Mouse (Mus musculus): ENCODE data around the gene Stat3. TPM values are rescaled to one million over a fixed set of nuclear protein-coding genes. Genes with fewer than 3 reads are reported as not detected.
A peak's percentile ranks its signal among the peaks of the same experiment; 100 is the strongest.

Stat3 gene
- total and polyA plus RNA-seq, 3 experiments = 25.7 to 249 (median 64.7) TPM

DNA sequence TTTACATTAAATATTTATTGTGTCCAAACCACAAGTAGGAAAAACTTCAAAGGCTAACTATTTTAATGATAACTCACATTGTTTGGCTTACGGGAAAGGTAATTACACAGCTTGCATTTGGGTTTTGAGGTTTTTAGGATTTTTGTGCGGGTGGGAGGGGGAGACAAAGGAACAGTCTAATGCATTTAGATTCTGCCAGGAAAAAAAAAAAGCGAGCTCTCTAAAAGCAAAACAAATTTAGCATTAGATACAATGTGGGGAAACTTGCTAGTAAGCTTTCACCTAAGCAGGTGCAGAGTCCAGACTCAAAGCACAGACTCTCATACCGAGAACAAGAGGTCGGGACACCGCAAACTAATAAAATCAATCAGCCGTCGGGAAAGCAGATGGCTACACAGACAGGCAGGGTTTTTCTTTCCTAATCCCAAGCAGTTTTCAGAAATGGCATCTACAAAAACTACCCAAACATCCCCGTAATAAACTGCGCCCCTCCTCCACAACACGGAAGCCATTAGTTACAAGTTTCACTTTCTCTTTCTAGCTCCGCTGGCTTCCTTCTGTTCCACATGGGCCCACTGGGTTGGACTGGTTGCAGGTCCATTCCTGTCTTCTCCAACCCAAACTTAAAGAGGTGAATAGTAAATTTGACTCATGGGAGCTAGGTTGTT is 8.0 kb downstream of the Stat3 start (continued):
- TF ChIP-seq MXI1 (IDR thresholded peaks at IDR 0.05; ENCODE audit: low read depth, low read length) (peak; percentile 95), MAZ (IDR thresholded peaks at IDR 0.05; ENCODE audit: low read depth, low read length) (0 out of 2 replicates have a peak, but pooled peaks have one; percentile 76), POLR2A (IDR thresholded peaks at IDR 0.05; ENCODE audit: control insufficient read depth in 1 of 2, insufficient read depth in 1 of 2, low read depth in 1 of 2, low read length in 2 of 2, poor library complexity in 1 of 2) (no peak)

DNA sequence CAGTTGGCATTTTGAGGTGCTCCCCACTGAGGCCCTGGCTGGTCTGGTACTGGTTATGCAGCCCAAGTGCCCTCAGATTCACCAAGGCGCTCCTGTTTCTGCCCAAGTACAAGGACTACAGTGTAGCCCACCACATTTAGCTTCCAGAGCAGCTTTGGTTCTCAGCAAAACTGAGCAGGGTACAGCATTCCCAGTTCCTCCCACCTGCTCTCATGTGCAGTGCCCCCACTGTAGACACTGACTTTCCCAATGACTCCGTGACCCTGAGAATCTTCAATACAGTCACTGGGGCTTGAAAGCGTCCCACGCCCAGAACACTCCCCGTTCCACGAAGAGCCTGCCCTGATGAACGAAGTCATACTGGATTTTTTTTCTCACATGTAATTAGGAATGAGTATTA is 8.7 kb downstream of the Stat3 start:
- no peaks in the 10 kb centered on the region for H3K27me3 ChIP-seq (ENCODE audit: control insufficient read depth in 1 of 2, insufficient read depth in 2 of 2, low read length in 2 of 2)
- DNase-seq (ENCODE audit: low read depth, low spot score) = no peak
- H3K27ac ChIP-seq (ENCODE audit: control insufficient read depth, low read depth, low read length) = 0 out of 2 replicates have a peak overlapping the region, but pooled peaks have one; percentile 16
- peaks cover 17 to 36% of the 10 kb centered on the region in 2 experiments for H3K4me1 ChIP-seq (ENCODE audit: control insufficient read depth in 1 of 2, insufficient read depth in 2 of 2, low read length in 2 of 2)
- peak overlapping the region; percentile 17; the same call in 1 of the 2 replicates for H3K9ac ChIP-seq (ENCODE audit: control insufficient read depth, low read depth, low read length, poor library complexity, severe bottlenecking)
- peaks cover 0 to 51% of the 10 kb centered on the region in 2 experiments; a peak in 2 of 4 replicates for H3K36me3 ChIP-seq (ENCODE audit: control insufficient read depth in 1 of 2, insufficient read depth in 2 of 2, low read length in 2 of 2)
- peaks cover 11% of the 10 kb centered on the region for H3K79me2 ChIP-seq (ENCODE audit: control insufficient read depth, insufficient read depth, low read length, poor library complexity)
- no peak overlapping the region; a peak in 1 of 4 replicates for H3K4me3 ChIP-seq (ENCODE audit: control insufficient read depth in 1 of 2, insufficient read depth in 1 of 2, low read depth in 2 of 2, low read length in 2 of 2)
- TF ChIP-seq RCOR1 (IDR thresholded peaks at IDR 0.05; ENCODE audit: low read depth, low read length) (no peak), ETS1 (IDR thresholded peaks at IDR 0.05; ENCODE audit: low read depth, low read length) (no peak), NELFE (IDR thresholded peaks at IDR 0.05; ENCODE audit: low read depth, low read length) (no peak), ZNF384 (IDR thresholded peaks at IDR 0.05; ENCODE audit: low read depth, low read length) (no peak), USF2 (IDR thresholded peaks at IDR 0.05; ENCODE audit: borderline replicate concordance in 1 of 2, insufficient read depth in 1 of 2, low read depth in 1 of 2, low read length in 2 of 2) (no peak), ELF1 (IDR thresholded peaks at IDR 0.05; ENCODE audit: low read depth, low read length) (no peak)
- H3K9me3 ChIP-seq (replicated peaks; ENCODE audit: insufficient read depth, low read length) = no peaks in the 10 kb centered on the region

DNA sequence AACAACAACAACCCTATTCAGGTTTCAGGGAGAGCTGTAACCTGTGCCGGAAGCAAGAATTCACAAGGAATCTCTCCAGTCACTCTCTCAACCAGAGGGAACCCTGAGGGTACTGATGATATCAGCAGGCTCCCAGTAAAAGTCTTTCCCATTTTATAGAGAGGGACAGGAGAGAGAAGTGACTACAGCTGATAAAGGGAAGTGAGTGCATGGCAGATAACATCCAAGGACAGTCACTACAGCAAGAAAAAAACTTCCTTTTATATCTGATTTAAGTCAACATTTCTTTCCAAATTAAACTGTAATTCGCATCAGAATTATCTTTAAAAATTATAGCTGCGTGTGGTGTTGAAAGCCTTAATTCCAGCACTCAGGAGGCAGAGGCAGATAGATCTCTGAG is 12.0 kb downstream of the Stat3 start:
- Histone ChIP-seq H3K36me3 (ENCODE audit: control insufficient read depth in 1 of 2, insufficient read depth in 2 of 2, low read length in 2 of 2) (peaks cover 0 to 33% of the 10 kb centered on the region in 2 experiments; a peak in 2 of 4 replicates), H3K27me3 (ENCODE audit: control insufficient read depth in 1 of 2, insufficient read depth in 2 of 2, low read length in 2 of 2) (no peaks in the 10 kb centered on the region), H3K4me3 (ENCODE audit: control insufficient read depth in 1 of 2, insufficient read depth in 1 of 2, low read depth in 2 of 2, low read length in 2 of 2) (no peak overlapping the region), H3K27ac (ENCODE audit: control insufficient read depth, low read depth, low read length) (peak overlapping the region; percentile 23), H3K9me3 (replicated peaks; ENCODE audit: insufficient read depth, low read length) (no peaks in the 10 kb centered on the region), H3K4me1 (ENCODE audit: control insufficient read depth in 1 of 2, insufficient read depth in 2 of 2, low read length in 2 of 2) (peaks cover 13 to 15% of the 10 kb centered on the region in 2 experiments), H3K9ac (ENCODE audit: control insufficient read depth, low read depth, low read length, poor library complexity, severe bottlenecking) (no peak overlapping the region), H3K79me2 (ENCODE audit: control insufficient read depth, insufficient read depth, low read length, poor library complexity) (peaks cover 5% of the 10 kb centered on the region)
- DNase-seq (ENCODE audit: low read depth, low spot score) = peak; percentile 54
- peak; percentile 69 to 88 for TF ChIP-seq EP300 (IDR thresholded peaks at IDR 0.05; ENCODE audit: low read depth in 1 of 2, low read length in 2 of 2)
- TF ChIP-seq BHLHE40 (IDR thresholded peaks at IDR 0.05; ENCODE audit: borderline replicate concordance, low read depth, low read length) = no peak
- TF ChIP-seq POLR2AphosphoS2 (IDR thresholded peaks at IDR 0.05; ENCODE audit: low read length) = no peak
- peak; percentile 94 for TF ChIP-seq GATA1 (IDR thresholded peaks at IDR 0.05; ENCODE audit: low read depth, low read length)
- TF ChIP-seq POLR2A (IDR thresholded peaks at IDR 0.05; ENCODE audit: control insufficient read depth in 1 of 2, insufficient read depth in 1 of 2, low read depth in 1 of 2, low read length in 2 of 2, poor library complexity in 1 of 2) = no peak
- no peak for TF ChIP-seq POLR2AphosphoS5 (IDR thresholded peaks at IDR 0.05; ENCODE audit: borderline replicate concordance, low read depth, low read length)
- TF ChIP-seq MAZ (IDR thresholded peaks at IDR 0.05; ENCODE audit: low read depth, low read length) = no peak
- peak; percentile 83 for TF ChIP-seq RCOR1 (IDR thresholded peaks at IDR 0.05; ENCODE audit: low read depth, low read length)
- TF ChIP-seq MYB (IDR thresholded peaks at IDR 0.05; ENCODE audit: low read depth, low read length) = no peak
- no peak for TF ChIP-seq GABPA (IDR thresholded peaks at IDR 0.05; ENCODE audit: low read depth, low read length)
- no peak for TF ChIP-seq USF2 (IDR thresholded peaks at IDR 0.05; ENCODE audit: borderline replicate concordance in 1 of 2, insufficient read depth in 1 of 2, low read depth in 1 of 2, low read length in 2 of 2)
- TF ChIP-seq USF1 (IDR thresholded peaks at IDR 0.05; ENCODE audit: low read depth, low read length) = no peak
- TF ChIP-seq SIN3A (IDR thresholded peaks at IDR 0.05; ENCODE audit: low read length) = peak; percentile 69; the same call in 1 of the 2 replicates
- TF ChIP-seq MAX (IDR thresholded peaks at IDR 0.05; ENCODE audit: low read length) = no peak
- peak; percentile 90 for TF ChIP-seq ZNF384 (IDR thresholded peaks at IDR 0.05; ENCODE audit: low read depth, low read length)
- peak; percentile 76 for TF ChIP-seq TCF12 (IDR thresholded peaks at IDR 0.05; ENCODE audit: low read depth, low read length)
- no peak for TF ChIP-seq NELFE (IDR thresholded peaks at IDR 0.05; ENCODE audit: low read depth, low read length)
- no peak for TF ChIP-seq RAD21 (IDR thresholded peaks at IDR 0.05; ENCODE audit: low read depth, low read length)
- no peak for TF ChIP-seq MXI1 (IDR thresholded peaks at IDR 0.05; ENCODE audit: low read depth, low read length)
- peak; percentile 95 for TF ChIP-seq ETS1 (IDR thresholded peaks at IDR 0.05; ENCODE audit: low read depth, low read length)
- no peak for TF ChIP-seq HCFC1 (IDR thresholded peaks at IDR 0.05; ENCODE audit: low read depth, low read length)
- peak; percentile 37; the same call in 1 of the 2 replicates for TF ChIP-seq MYC (IDR thresholded peaks at IDR 0.05; ENCODE audit: low read depth, low read length)
- TF ChIP-seq ZKSCAN1 (IDR thresholded peaks at IDR 0.05; ENCODE audit: low read depth, low read length) = no peak

Measured in MEL (cell line).